Mouse (Mus musculus) liver, postnatal 0 days (tissue): Measurements from ENCODE around the gene Moxd2.

Experiments used
- CTCF ChIP-seq: sonication (generic); IDR thresholded peaks from 2 replicates; pipeline ENCODE4 v1.5.1; 2016; ENCODE audit warnings: antibody characterized with exemption, low read depth
- EP300 ChIP-seq: IDR thresholded peaks from 2 replicates; pipeline ENCODE4 v1.6.1; 2016; ENCODE audit warnings: antibody characterized with exemption, low read depth, mild to moderate bottlenecking

DNA sequence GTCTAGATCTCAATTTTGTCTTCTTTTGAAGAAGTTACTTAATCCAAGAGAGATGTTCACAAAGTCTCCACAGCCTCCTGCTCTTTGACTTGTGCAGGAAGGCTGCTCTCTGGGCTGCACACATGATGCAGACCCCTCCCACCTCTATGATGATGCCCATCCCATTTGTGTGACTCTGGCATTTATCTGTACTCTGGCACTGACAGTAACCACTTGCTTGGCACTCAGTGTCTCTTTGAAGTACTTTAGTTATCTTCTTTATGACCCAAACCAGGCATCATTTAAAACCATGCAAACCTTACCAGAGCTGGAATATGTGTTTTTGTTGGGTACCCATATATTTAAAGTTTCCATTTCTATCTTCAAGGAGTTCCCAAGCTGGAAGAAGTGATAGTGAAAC, 13.0 kb upstream of the Moxd2 start, which contains the start of gene Prss58:
- TF ChIP-seq CTCF = no peak
- TF ChIP-seq EP300 = no peak
